Comparison of ENCODE assay signal across 21 mouse cellular contexts in the genomic region with DNA sequence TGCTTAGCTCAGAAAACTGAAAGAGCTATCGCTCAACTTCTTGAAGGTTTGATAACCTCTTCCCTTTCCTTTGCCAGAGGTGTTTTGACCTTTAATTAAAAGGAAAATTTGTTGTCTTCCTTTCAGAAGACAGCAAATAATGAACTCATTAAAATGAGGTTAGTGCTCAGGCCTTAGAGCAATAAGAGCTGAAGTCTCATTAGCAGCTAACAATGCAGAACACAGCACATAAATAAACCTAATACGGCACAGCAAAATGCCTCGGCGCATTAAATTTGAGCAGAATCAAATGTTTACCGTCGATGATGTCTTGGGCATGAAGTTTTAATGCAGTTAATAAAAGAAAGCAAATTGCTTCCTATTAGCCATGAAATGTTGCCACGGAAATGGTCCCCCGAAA.
DNase-seq lines count a peak whose midpoint lies in the region; ATAC-seq and TF ChIP-seq lines count a peak whose summit lies in the region.
"Had no signal": no experiment of that assay in that cellular context is flagged by ENCODE, and none has a peak within 500 bp of the region (broad histone marks: within the 10 kb centered on the region; RNA-seq: fewer than 3 reads in every experiment).

No protein-coding gene starts in this region.

- H3K27me3 ChIP-seq in forebrain, embryonic 11.5 days (ENCODE audit: control insufficient read depth, insufficient read depth, low read length) = no peaks in the 10 kb centered on the region
- H3K27me3 ChIP-seq in forebrain, embryonic 13.5 days = no peaks in the 10 kb centered on the region
- H3K27me3 ChIP-seq in hindbrain, embryonic 12.5 days = no peaks in the 10 kb centered on the region
- no peaks in the 10 kb centered on the region for H3K27me3 ChIP-seq in hindbrain, postnatal 0 days (ENCODE audit: insufficient read depth, low read length)
- H3K27me3 ChIP-seq in neural tube, embryonic 14.5 days (ENCODE audit: control insufficient read depth, insufficient read depth, low read length) = no peaks in the 10 kb centered on the region
- no peaks in the 10 kb centered on the region for H3K27me3 ChIP-seq in neural tube, embryonic 15.5 days (replicated peaks)
- no peaks in the 10 kb centered on the region for H3K27me3 ChIP-seq in hindbrain, embryonic 16.5 days (replicated peaks; ENCODE audit: control insufficient read depth, insufficient read depth, low read length)
- H3K27me3 ChIP-seq: embryonic facial prominence, embryonic 12.5 days; forebrain, embryonic 15.5 days; heart, embryonic 12.5 days; intestine, embryonic 15.5 days had no signal

- no peaks in the 10 kb centered on the region for H3K9me3 ChIP-seq in forebrain, embryonic 11.5 days (ENCODE audit: control insufficient read depth, low read length)
- no peaks in the 10 kb centered on the region for H3K9me3 ChIP-seq in forebrain, embryonic 13.5 days (replicated peaks)
- no peaks in the 10 kb centered on the region for H3K9me3 ChIP-seq in hindbrain, embryonic 12.5 days (replicated peaks)
- no peaks in the 10 kb centered on the region for H3K9me3 ChIP-seq in hindbrain, postnatal 0 days (ENCODE audit: low read length)
- H3K9me3 ChIP-seq in neural tube, embryonic 14.5 days (ENCODE audit: control insufficient read depth, low read length) = no peaks in the 10 kb centered on the region
- no peaks in the 10 kb centered on the region for H3K9me3 ChIP-seq in neural tube, embryonic 15.5 days (replicated peaks)
- H3K9me3 ChIP-seq in hindbrain, embryonic 16.5 days (ENCODE audit: control insufficient read depth, low read length) = no peaks in the 10 kb centered on the region
- H3K9me3 ChIP-seq: embryonic facial prominence, embryonic 12.5 days; forebrain, embryonic 15.5 days; G1E; heart, embryonic 12.5 days; intestine, embryonic 15.5 days had no signal

- TF ChIP-seq CTCF in hindbrain, postnatal 0 days (IDR thresholded peaks at IDR 0.05; ENCODE audit: low read depth) = no peak

- no peak overlapping the region for H3K27ac ChIP-seq in forebrain, embryonic 11.5 days (ENCODE audit: low read depth, low read length)
- H3K27ac ChIP-seq in forebrain, embryonic 13.5 days = no peak overlapping the region
- no peak overlapping the region for H3K27ac ChIP-seq in hindbrain, embryonic 12.5 days
- no peak overlapping the region for H3K27ac ChIP-seq in hindbrain, postnatal 0 days
- H3K27ac ChIP-seq in neural tube, embryonic 14.5 days (ENCODE audit: low read depth, low read length) = no peak overlapping the region
- H3K27ac ChIP-seq in neural tube, embryonic 15.5 days (replicated peaks) = no peak overlapping the region
- no peak overlapping the region for H3K27ac ChIP-seq in hindbrain, embryonic 16.5 days (ENCODE audit: low read depth, low read length)
- H3K27ac ChIP-seq: embryonic facial prominence, embryonic 12.5 days; forebrain, embryonic 15.5 days; intestine, embryonic 15.5 days had no signal

- peak; percentile 66; the same call in 1 of the 2 replicates for ATAC-seq in forebrain, embryonic 11.5 days (replicated peaks; ENCODE audit: low FRiP score)
- ATAC-seq in forebrain, embryonic 13.5 days = no peak
- ATAC-seq in hindbrain, embryonic 12.5 days (ENCODE audit: low FRiP score) = peak; percentile 60; the same call in 1 of the 2 replicates
- no peak for ATAC-seq in hindbrain, postnatal 0 days
- peak; percentile 60; the same call in 1 of the 2 replicates for ATAC-seq in neural tube, embryonic 14.5 days (ENCODE audit: low read depth)
- ATAC-seq in neural tube, embryonic 15.5 days (ENCODE audit: low FRiP score) = no peak
- ATAC-seq in hindbrain, embryonic 16.5 days = peak; percentile 58; the same call in 1 of the 2 replicates
- ATAC-seq: CD4-positive, CD25-positive, alpha-beta regulatory T cell, adult 4 months; forebrain, embryonic 15.5 days; intestine, embryonic 15.5 days had no signal

- no peak overlapping the region for H3K4me2 ChIP-seq in forebrain, embryonic 11.5 days (ENCODE audit: low read depth, low read length, severe bottlenecking)
- no peak overlapping the region for H3K4me2 ChIP-seq in forebrain, embryonic 13.5 days
- no peak overlapping the region for H3K4me2 ChIP-seq in hindbrain, embryonic 12.5 days (replicated peaks)
- no peak overlapping the region for H3K4me2 ChIP-seq in hindbrain, postnatal 0 days (ENCODE audit: low read depth, low read length)
- H3K4me2 ChIP-seq in neural tube, embryonic 14.5 days (ENCODE audit: low read depth, low read length) = no peak overlapping the region
- no peak overlapping the region for H3K4me2 ChIP-seq in neural tube, embryonic 15.5 days
- H3K4me2 ChIP-seq in hindbrain, embryonic 16.5 days (ENCODE audit: low read length) = no peak overlapping the region
- H3K4me2 ChIP-seq: embryonic facial prominence, embryonic 12.5 days; forebrain, embryonic 15.5 days; heart, embryonic 12.5 days; intestine, embryonic 15.5 days had no signal

- no peaks in the 10 kb centered on the region for H3K36me3 ChIP-seq in forebrain, embryonic 11.5 days (ENCODE audit: control insufficient read depth, insufficient read depth, low read length)
- H3K36me3 ChIP-seq in forebrain, embryonic 13.5 days (ENCODE audit: poor library complexity, severe bottlenecking) = no peaks in the 10 kb centered on the region
- no peaks in the 10 kb centered on the region for H3K36me3 ChIP-seq in hindbrain, embryonic 12.5 days
- H3K36me3 ChIP-seq in hindbrain, postnatal 0 days (ENCODE audit: insufficient read depth, low read length) = no peaks in the 10 kb centered on the region
- H3K36me3 ChIP-seq in neural tube, embryonic 14.5 days (ENCODE audit: control insufficient read depth, insufficient read depth, low read length) = no peaks in the 10 kb centered on the region
- H3K36me3 ChIP-seq in neural tube, embryonic 15.5 days = no peaks in the 10 kb centered on the region
- H3K36me3 ChIP-seq in hindbrain, embryonic 16.5 days (ENCODE audit: control insufficient read depth, insufficient read depth, low read length) = no peaks in the 10 kb centered on the region
- H3K36me3 ChIP-seq: embryonic facial prominence, embryonic 12.5 days; forebrain, embryonic 15.5 days; G1E; heart, embryonic 12.5 days; intestine, embryonic 15.5 days had no signal

- H3K9ac ChIP-seq in forebrain, embryonic 11.5 days (ENCODE audit: low read length) = no peak overlapping the region
- H3K9ac ChIP-seq in forebrain, embryonic 13.5 days = no peak overlapping the region
- H3K9ac ChIP-seq in hindbrain, embryonic 12.5 days = no peak overlapping the region
- no peak overlapping the region for H3K9ac ChIP-seq in hindbrain, postnatal 0 days (replicated peaks; ENCODE audit: low read length)
- no peak overlapping the region for H3K9ac ChIP-seq in neural tube, embryonic 14.5 days (replicated peaks; ENCODE audit: low read depth, low read length)
- no peak overlapping the region for H3K9ac ChIP-seq in neural tube, embryonic 15.5 days (replicated peaks)
- no peak overlapping the region for H3K9ac ChIP-seq in hindbrain, embryonic 16.5 days (ENCODE audit: low read depth, low read length)
- H3K9ac ChIP-seq: embryonic facial prominence, embryonic 12.5 days; forebrain, embryonic 15.5 days; heart, embryonic 12.5 days; intestine, embryonic 15.5 days had no signal

- no peak overlapping the region for H3K4me3 ChIP-seq in forebrain, embryonic 11.5 days (ENCODE audit: low read depth, low read length)
- H3K4me3 ChIP-seq in forebrain, embryonic 13.5 days = no peak overlapping the region
- H3K4me3 ChIP-seq in hindbrain, embryonic 12.5 days = no peak overlapping the region
- H3K4me3 ChIP-seq in hindbrain, postnatal 0 days (ENCODE audit: low read length) = no peak overlapping the region
- no peak overlapping the region for H3K4me3 ChIP-seq in neural tube, embryonic 14.5 days (ENCODE audit: low read depth, low read length)
- H3K4me3 ChIP-seq in neural tube, embryonic 15.5 days (replicated peaks) = no peak overlapping the region
- no peak overlapping the region for H3K4me3 ChIP-seq in hindbrain, embryonic 16.5 days (ENCODE audit: low read length)
- H3K4me3 ChIP-seq: embryonic facial prominence, embryonic 12.5 days; forebrain, embryonic 15.5 days; heart, embryonic 12.5 days; intestine, embryonic 15.5 days had no signal

- WGBS in forebrain, embryonic 11.5 days = 60% methylated on average over 8 of the region's 8 CpGs
- 47% methylated on average over 8 of the region's 8 CpGs for WGBS in forebrain, embryonic 13.5 days
- 74% methylated on average over 8 of the region's 8 CpGs for WGBS in hindbrain, embryonic 12.5 days
- WGBS in hindbrain, postnatal 0 days = 63% methylated on average over 8 of the region's 8 CpGs
- WGBS in neural tube, embryonic 14.5 days = 44% methylated on average over 8 of the region's 8 CpGs
- WGBS in neural tube, embryonic 15.5 days = 40% methylated on average over 8 of the region's 8 CpGs
- 59% methylated on average over 8 of the region's 8 CpGs for WGBS in hindbrain, embryonic 16.5 days

- no peak for DNase-seq in forebrain, embryonic 11.5 days (ENCODE audit: low spot score)
- no peak for DNase-seq in hindbrain, postnatal 0 days (ENCODE audit: low spot score)
- DNase-seq in ovary, postnatal 14 days (ENCODE audit: low spot score) = no peak
- DNase-seq: adrenal gland, postnatal 10 days; B cell, adult 2 months; cerebellum, adult 11-12 months; cerebellum, adult 9-10 months; cerebellum, postnatal 25 days; gastrocnemius, postnatal 25 days; heart, postnatal 36 days had no signal

- H3K4me1 ChIP-seq in forebrain, embryonic 11.5 days (replicated peaks; ENCODE audit: control insufficient read depth, insufficient read depth, low read length) = no peaks in the 10 kb centered on the region
- H3K4me1 ChIP-seq in forebrain, embryonic 13.5 days = no peaks in the 10 kb centered on the region
- no peaks in the 10 kb centered on the region; the same call in 1 of the 2 replicates for H3K4me1 ChIP-seq in hindbrain, embryonic 12.5 days
- H3K4me1 ChIP-seq in hindbrain, postnatal 0 days (ENCODE audit: insufficient read depth, low read length) = no peaks in the 10 kb centered on the region
- no peaks in the 10 kb centered on the region; the same call in 1 of the 2 replicates for H3K4me1 ChIP-seq in neural tube, embryonic 14.5 days (ENCODE audit: control insufficient read depth, insufficient read depth, low read length)
- no peaks in the 10 kb centered on the region for H3K4me1 ChIP-seq in neural tube, embryonic 15.5 days
- no peaks in the 10 kb centered on the region for H3K4me1 ChIP-seq in hindbrain, embryonic 16.5 days (ENCODE audit: control insufficient read depth, insufficient read depth, low read depth, low read length)
- H3K4me1 ChIP-seq: embryonic facial prominence, embryonic 12.5 days; forebrain, embryonic 15.5 days; heart, embryonic 12.5 days; intestine, embryonic 15.5 days had no signal

Comparison
In these comparisons a context has a peak if more than half of its experiments do, and no peak if none do; other contexts are left out.
1. ATAC-seq: peak in forebrain, embryonic 11.5 days (single experiment), hindbrain, embryonic 12.5 days (single experiment), neural tube, embryonic 14.5 days (single experiment) and hindbrain, embryonic 16.5 days (single experiment); none in forebrain, embryonic 13.5 days (single experiment), hindbrain, postnatal 0 days (single experiment) and neural tube, embryonic 15.5 days (single experiment).